Mouse (Mus musculus) brown adipose tissue, adult 24 weeks (tissue): ENCODE data around the gene Pilrb1. TPM values are rescaled to one million over a fixed set of nuclear protein-coding genes. Genes with fewer than 3 reads are reported as not detected.
"Not testable (repeated sequence)": the region's sequence is repeated elsewhere in the genome, so short reads cannot be mapped to it uniquely, and the experiment has no call there.

ENCODE experiments used
- H3K27ac ChIP-seq: fragments of 200-500 bp; replicated peaks from 2 replicates; pipeline ENCODE4 v1.5.1; 2012; ENCODE audit warnings: low read depth, mild to moderate bottlenecking, low read length
- H3K4me1 ChIP-seq: fragments of 200-500 bp; 2 replicates; pipeline ENCODE4 v1.6.1; 2012; ENCODE audit warnings: low read length, mixed read lengths; ENCODE audit not compliant: control insufficient read depth, insufficient read depth, insufficient read length
- H3K4me3 ChIP-seq: fragments of 200-500 bp; 2 replicates; pipeline ENCODE4 v1.5.1; 2012; ENCODE audit warnings: low read depth, mild to moderate bottlenecking, low read length, moderate library complexity; ENCODE audit not compliant: insufficient read depth
- polyA plus RNA-seq: library from polyadenylated mRNA; stranded (reverse); fragments of >200 nt; gene quantifications from 2 replicates; pipeline ENCODE4 v1.2.4, GENCODE M21; 2012; ENCODE audit not compliant: missing spikeins, insufficient read depth, insufficient read length

The Pilrb1 gene
- 1.0 and 1.4 TPM in 2 replicates for polyA plus RNA-seq

- not testable (repeated sequence) for H3K27ac ChIP-seq, H3K4me1 ChIP-seq
- peak within 1 kb of the TSS; percentile 11 for H3K4me3 ChIP-seq
Observed at GRCm38 (mm10) chr5:137857960-137858710, at the start of gene Pilrb1. TSS of gene Pilrb1 (minus strand) at chr5:137858106.

GRCm38 (mm10) chr5:137897812-137898211, 39.9 kb upstream of the Pilrb1 start:
- H3K27ac ChIP-seq, result no peak overlapping the region
- H3K4me3 ChIP-seq, result no peak overlapping the region
- no peaks in the 10 kb centered on the region for H3K4me1 ChIP-seq

- no peak overlapping the region for H3K27ac ChIP-seq
- H3K4me1 ChIP-seq, result no peaks in the 10 kb centered on the region
Observed at GRCm38 (mm10) chr5:137892954-137893353, 35.0 kb upstream of the Pilrb1 start.

GRCm38 (mm10) chr5:137887666-137888065, 29.8 kb upstream of the Pilrb1 start:
- Histone ChIP-seq H3K27ac (no peak overlapping the region), H3K4me1 (no peaks in the 10 kb centered on the region), H3K4me3 (no peak overlapping the region)

More at GRCm38 (mm10) chr5:137892954-137893353, 35.0 kb upstream of the Pilrb1 start:
- no peak overlapping the region for H3K4me3 ChIP-seq

GRCm38 (mm10) chr5:137885894-137886293, 28.0 kb upstream of the Pilrb1 start:
- no peaks in the 10 kb centered on the region for H3K4me1 ChIP-seq
- no peak overlapping the region for H3K4me3 ChIP-seq
- no peak overlapping the region for H3K27ac ChIP-seq

- Histone ChIP-seq H3K4me1 (no peaks in the 10 kb centered on the region), H3K4me3 (no peak overlapping the region), H3K27ac (no peak overlapping the region)
Observed at GRCm38 (mm10) chr5:137883345-137883744, 25.4 kb upstream of the Pilrb1 start.

- no peak overlapping the region for H3K27ac ChIP-seq
- H3K4me3 ChIP-seq, result no peak overlapping the region
Observed at GRCm38 (mm10) chr5:137882922-137883321, 25.0 kb upstream of the Pilrb1 start.

GRCm38 (mm10) chr5:137877860-137878259, 20.0 kb upstream of the Pilrb1 start:
- Histone ChIP-seq H3K4me1 (no peaks in the 10 kb centered on the region), H3K4me3 (no peak overlapping the region), H3K27ac (no peak overlapping the region)

More at GRCm38 (mm10) chr5:137882922-137883321, 25.0 kb upstream of the Pilrb1 start:
- no peaks in the 10 kb centered on the region for H3K4me1 ChIP-seq

GRCm38 (mm10) chr5:137875054-137875453, 17.1 kb upstream of the Pilrb1 start:
- H3K4me1 ChIP-seq, result no peaks in the 10 kb centered on the region
- H3K27ac ChIP-seq, result no peak overlapping the region
- no peak overlapping the region for H3K4me3 ChIP-seq

- not testable (repeated sequence) for H3K4me3 ChIP-seq, H3K4me1 ChIP-seq, H3K27ac ChIP-seq
Observed at GRCm38 (mm10) chr5:137872381-137872702, 14.4 kb upstream of the Pilrb1 start.

- Histone ChIP-seq H3K4me3 (peak within 1 kb of the TSS; percentile 24), H3K27ac (peak within 1 kb of the TSS; percentile 3; the same call in 1 of the 2 replicates)
- not testable (repeated sequence) for H3K4me1 ChIP-seq
Observed at GRCm38 (mm10) chr5:137871644-137872380, 13.9 kb upstream of the Pilrb1 start, which contains the start of gene Pilrb2. TSS of gene Pilrb2 (minus strand) at chr5:137871815.

GRCm38 (mm10) chr5:137868600-137868999, 10.7 kb upstream of the Pilrb1 start:
- H3K4me3 ChIP-seq, H3K4me1 ChIP-seq, H3K27ac ChIP-seq: not testable (repeated sequence)

GRCm38 (mm10) chr5:137864008-137864407, 6.1 kb upstream of the Pilrb1 start:
- not testable (repeated sequence) for H3K4me3 ChIP-seq, H3K27ac ChIP-seq

GRCm38 (mm10) chr5:137856870-137857269, 1.0 kb downstream of the Pilrb1 start:
- peak overlapping the region; percentile 11; the same call in 1 of the 2 replicates for H3K4me3 ChIP-seq
- not testable (repeated sequence) for H3K4me1 ChIP-seq, H3K27ac ChIP-seq

More at GRCm38 (mm10) chr5:137864008-137864407, 6.1 kb upstream of the Pilrb1 start:
- H3K4me1 ChIP-seq, result not testable (repeated sequence)

- H3K4me3 ChIP-seq, H3K27ac ChIP-seq, H3K4me1 ChIP-seq: not testable (repeated sequence)
Observed at GRCm38 (mm10) chr5:137854907-137855306, 3.0 kb downstream of the Pilrb1 start.
